Mouse (Mus musculus) embryonic fibroblast, embryonic 13.5 days (primary cell): Measurements from ENCODE around the gene Ccdc38.

Source experiments
- CTCF ChIP-seq: IDR thresholded peaks from 2 replicates; pipeline ENCODE4 v1.5.1; 2011; ENCODE audit warnings: mild to moderate bottlenecking, control low read depth, low read length, moderate library complexity, borderline replicate concordance; ENCODE audit not compliant: insufficient read depth
- POLR2A ChIP-seq: IDR thresholded peaks from 2 replicates; pipeline ENCODE4 v1.6.1; 2011; ENCODE audit warnings: low read depth, mild to moderate bottlenecking, control low read depth, low read length, moderate library complexity

DNA sequence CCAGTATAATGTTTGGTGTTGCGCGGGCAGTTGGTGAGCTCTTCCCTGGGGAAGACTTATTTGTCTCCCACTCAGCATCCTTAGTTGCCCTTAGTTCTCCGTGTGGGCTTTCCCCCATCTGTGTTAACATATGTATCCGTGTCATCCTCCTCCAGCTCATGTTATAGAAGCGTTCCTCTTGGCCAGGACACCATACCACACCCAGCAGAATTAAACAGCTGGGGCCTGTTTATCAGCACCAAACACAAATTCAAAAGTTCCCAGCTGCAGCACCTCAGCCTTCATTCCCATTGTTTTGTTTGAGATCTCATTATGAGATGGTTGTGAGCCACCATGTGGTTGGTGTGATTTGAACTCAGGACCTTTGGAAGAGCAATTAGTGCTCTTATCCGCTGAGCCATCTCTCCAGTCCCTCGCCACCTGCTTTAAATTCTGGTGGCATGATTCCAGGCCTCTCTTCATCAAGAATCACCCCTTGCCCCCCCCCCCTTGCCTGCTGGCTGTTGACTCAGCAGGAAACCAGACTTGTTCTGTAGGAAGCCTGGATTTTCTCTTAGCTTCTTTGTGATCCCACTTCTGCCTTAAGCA, 32.0 kb upstream of the Ccdc38 start:
- TF ChIP-seq CTCF (no peak), POLR2A (no peak)
